In the genomic region with DNA sequence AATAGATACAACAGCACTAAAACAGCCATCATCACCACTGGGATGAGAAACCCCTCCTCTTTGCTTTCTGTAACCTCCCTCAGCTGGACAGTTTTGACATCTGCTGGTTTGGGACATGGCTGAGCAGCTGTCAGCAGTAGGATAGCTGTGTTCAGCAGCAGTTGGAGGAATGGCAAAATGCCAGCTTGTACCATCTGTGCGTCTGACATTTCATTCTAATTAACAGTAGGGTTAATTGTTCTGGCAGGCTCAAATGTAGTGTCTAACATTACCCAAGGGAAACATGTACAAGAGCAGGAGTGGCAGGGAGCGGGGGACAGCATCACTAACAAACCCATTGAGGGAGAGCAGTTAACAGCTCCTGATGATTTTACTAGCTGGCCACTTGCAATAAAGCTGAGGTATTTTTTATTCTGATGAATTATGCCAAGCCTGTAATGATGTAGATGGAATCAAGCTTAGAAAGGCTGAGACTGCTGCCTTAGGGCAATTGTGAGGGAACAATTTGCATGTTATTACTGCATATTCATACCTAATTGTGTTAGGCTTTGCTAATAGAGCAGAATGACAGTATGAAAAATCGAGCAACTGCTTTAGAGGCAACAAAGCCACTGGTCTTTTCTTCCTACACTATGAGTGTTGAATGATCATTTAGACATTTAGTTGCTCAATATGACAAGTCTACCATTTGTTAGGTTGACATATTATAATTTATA, we compare ENCODE assay signal across 9 mouse cellular contexts. TPM values are rescaled to one million over a fixed set of nuclear protein-coding genes. Genes with fewer than 3 reads are reported as not detected.
A peak's percentile ranks its signal among the peaks of the same experiment; 100 is the strongest.
DNase-seq lines count a peak whose midpoint lies in the region; ATAC-seq and TF ChIP-seq lines count a peak whose summit lies in the region.
"Had no signal": no experiment of that assay in that cellular context is flagged by ENCODE, and none has a peak within 500 bp of the region (broad histone marks: within the 10 kb centered on the region; RNA-seq: fewer than 3 reads in every experiment).

No protein-coding gene starts in this region.

- H3K36me3 ChIP-seq in embryonic facial prominence, embryonic 10.5 days (replicated peaks) = no peaks in the 10 kb centered on the region
- no peaks in the 10 kb centered on the region for H3K36me3 ChIP-seq in midbrain, postnatal 0 days (ENCODE audit: insufficient read depth, low read length)

- no peaks in the 10 kb centered on the region for H3K27me3 ChIP-seq in embryonic facial prominence, embryonic 10.5 days (replicated peaks; ENCODE audit: low read depth, poor library complexity, severe bottlenecking)
- no peaks in the 10 kb centered on the region for H3K27me3 ChIP-seq in midbrain, postnatal 0 days (ENCODE audit: insufficient read depth, low read length)

- H3K27ac ChIP-seq in embryonic facial prominence, embryonic 10.5 days (replicated peaks) = no peak overlapping the region
- H3K27ac ChIP-seq in midbrain, postnatal 0 days (ENCODE audit: low read depth, low read length) = peak overlapping the region; percentile 52

- ATAC-seq in midbrain, postnatal 0 days (ENCODE audit: low FRiP score) = peak; percentile 88
- no peak for ATAC-seq in granulocyte monocyte progenitor cell, adult 5-6 weeks (replicated peaks; ENCODE audit: poor library complexity, severe bottlenecking)
- ATAC-seq in monocyte, adult 5-6 weeks (replicated peaks; ENCODE audit: insufficient number of reproducible peaks, low FRiP score, low TSS enrichment, poor library complexity, severe bottlenecking) = no peak

- DNase-seq in kidney, postnatal 14 days = peak; percentile 9
- DNase-seq in kidney, postnatal 25 days = no peak
- peak; percentile 13 for DNase-seq in embryonic facial prominence, embryonic 10.5 days (ENCODE audit: low spot score)
- peak; percentile 60 for DNase-seq in layer of hippocampus, adult 11-12 months (ENCODE audit: low spot score)
- peak; percentile 96 for DNase-seq in midbrain, postnatal 0 days (ENCODE audit: low spot score)
- no peak for DNase-seq in urinary bladder, postnatal 4 days (ENCODE audit: low spot score in 2 of 2)

- no peak overlapping the region for H3K4me3 ChIP-seq in embryonic facial prominence, embryonic 10.5 days
- no peak overlapping the region for H3K4me3 ChIP-seq in midbrain, postnatal 0 days (ENCODE audit: low read depth, low read length)
- H3K4me3 ChIP-seq: myocyte had no signal

- H3K9ac ChIP-seq in midbrain, postnatal 0 days (replicated peaks; ENCODE audit: low read length, poor library complexity, severe bottlenecking) = no peak overlapping the region

- H3K9me3 ChIP-seq in embryonic facial prominence, embryonic 10.5 days = no peaks in the 10 kb centered on the region
- no peaks in the 10 kb centered on the region for H3K9me3 ChIP-seq in midbrain, postnatal 0 days (ENCODE audit: low read length)

- TF ChIP-seq CTCF in midbrain, postnatal 0 days (IDR thresholded peaks at IDR 0.05) = no peak

- H3K4me2 ChIP-seq in midbrain, postnatal 0 days (ENCODE audit: low read depth, low read length, poor library complexity, severe bottlenecking) = no peak overlapping the region

- 64% methylated on average over 3 of the region's 3 CpGs for WGBS in embryonic facial prominence, embryonic 10.5 days
- 14% methylated on average over 3 of the region's 3 CpGs for WGBS in midbrain, postnatal 0 days

- no peaks in the 10 kb centered on the region for H3K4me1 ChIP-seq in embryonic facial prominence, embryonic 10.5 days
- no peaks in the 10 kb centered on the region for H3K4me1 ChIP-seq in midbrain, postnatal 0 days (ENCODE audit: insufficient read depth, low read length)

RNA-seq across cellular contexts. Expression of a gene that starts 4.3 kb away (rescaled TPM):
- polyA plus RNA-seq in embryonic facial prominence, embryonic 10.5 days (2016; fragmentation: Nextera tagmentation; extraction: Ambion mirVana) = 15.2 and 17.8 TPM in 2 replicates
- total RNA-seq in midbrain, postnatal 0 days (2014; rRNA removed) = 2.5 TPM in 1 of 2 replicates, not detected in the other
- 21.2 and 22.8 TPM in 2 replicates for polyA plus RNA-seq in midbrain, postnatal 0 days (2015; fragmentation: Nextera tagmentation; extraction: Ambion mirVana)
- total RNA-seq in granulocyte monocyte progenitor cell, adult 5-6 weeks (2014; fragmentation: Nextera tagmentation) = 2.2 TPM in 1 of 2 replicates, not detected in the other
- total RNA-seq in granulocyte monocyte progenitor cell, adult 5-6 weeks (2017) = 19.2 and 41.1 TPM in 2 replicates
- 29.9 to 36.2 TPM (median 30.9 TPM) in 3 replicates for total RNA-seq in monocyte, adult 5-6 weeks (2017)

Comparison
In these comparisons a context has a peak if more than half of its experiments do, and no peak if none do; other contexts are left out.
1. DNase-seq: peak in kidney, postnatal 14 days (single experiment), embryonic facial prominence, embryonic 10.5 days (single experiment), layer of hippocampus, adult 11-12 months (single experiment) and midbrain, postnatal 0 days (single experiment); none in kidney, postnatal 25 days (0 of 2) and urinary bladder, postnatal 4 days (0 of 2).